Mouse (Mus musculus) testis, adult 2 months (tissue): ENCODE results near the gene Sytl1. TPM values are rescaled to one million over a fixed set of nuclear protein-coding genes. Genes with fewer than 3 reads are reported as not detected.

Experiments
- H3K27ac ChIP-seq: fragments of 200-500 bp; 2 replicates; pipeline ENCODE4 v1.5.1; 2012; ENCODE audit warnings: low read depth, low read length; ENCODE audit not compliant: control insufficient read depth, insufficient read depth
- H3K27me3 ChIP-seq: fragments of 200-500 bp; 2 replicates; pipeline ENCODE4 v1.6.1; 2012; ENCODE audit warnings: mild to moderate bottlenecking, low read length, moderate library complexity; ENCODE audit not compliant: control insufficient read depth, insufficient read depth
- H3K36me3 ChIP-seq: fragments of 200-500 bp; 2 replicates; pipeline ENCODE4 v1.6.1; 2012; ENCODE audit warnings: mild to moderate bottlenecking, low read length; ENCODE audit not compliant: control insufficient read depth, insufficient read depth
- H3K4me1 ChIP-seq: fragments of 200-500 bp; 2 replicates; pipeline ENCODE4 v1.6.1; 2012; ENCODE audit warnings: low read length; ENCODE audit not compliant: control insufficient read depth, insufficient read depth
- H3K4me3 ChIP-seq: fragments of 200-500 bp; 2 replicates; pipeline ENCODE4 v1.5.1; 2012; ENCODE audit warnings: low read depth, mild to moderate bottlenecking, low read length, moderate library complexity, mixed read lengths; ENCODE audit not compliant: control insufficient read depth
- CTCF ChIP-seq: fragments of 200-500 bp; IDR thresholded peaks from 2 replicates; pipeline ENCODE4 v1.5.1; 2012; ENCODE audit warnings: low read depth, mild to moderate bottlenecking, inconsistent platforms, low read length, moderate library complexity; ENCODE audit not compliant: control insufficient read depth, insufficient read depth, insufficient replicate concordance
- POLR2A ChIP-seq: fragments of 200-500 bp; IDR thresholded peaks from 2 replicates; pipeline ENCODE4 v1.6.1; 2012; ENCODE audit warnings: low read depth, mild to moderate bottlenecking, inconsistent platforms, low read length, moderate library complexity; ENCODE audit not compliant: control insufficient read depth
- polyA plus RNA-seq: library from polyadenylated mRNA; depleted of rRNA; stranded (reverse); fragments of >200 nt; gene quantifications from 2 replicates; pipeline ENCODE4 v1.2.3, GENCODE M21; 2012

The Sytl1 gene
- polyA plus RNA-seq, 1 experiment: 0.33 TPM

DNA sequence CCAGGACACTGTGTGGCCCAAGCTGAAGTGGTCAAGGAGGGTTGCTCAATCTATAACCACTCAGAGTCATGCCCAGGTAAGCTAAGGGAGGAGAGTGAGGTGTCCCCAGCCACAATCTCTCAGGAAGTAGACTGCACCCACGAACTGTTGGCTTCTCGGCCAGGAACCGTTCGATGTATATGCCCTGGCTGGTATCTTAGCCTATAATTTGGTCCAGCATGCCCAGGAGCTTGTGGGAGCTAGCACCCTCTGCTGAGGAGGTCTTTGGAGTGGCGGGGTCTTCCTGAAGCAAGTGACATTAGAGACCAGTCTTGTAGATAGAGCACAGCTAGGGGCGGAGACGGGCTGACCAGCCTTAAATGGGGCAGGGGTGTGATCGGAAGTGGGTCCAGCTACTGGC, 41.2 kb downstream of the Sytl1 start:
- peaks cover 14% of the 10 kb centered on the region for H3K4me1 ChIP-seq
- no peak overlapping the region for H3K4me3 ChIP-seq
- H3K36me3 ChIP-seq: no peaks in the 10 kb centered on the region
- TF ChIP-seq CTCF (no peak), POLR2A (no peak)
- H3K27ac ChIP-seq: no peak overlapping the region
- H3K27me3 ChIP-seq: no peaks in the 10 kb centered on the region

DNA sequence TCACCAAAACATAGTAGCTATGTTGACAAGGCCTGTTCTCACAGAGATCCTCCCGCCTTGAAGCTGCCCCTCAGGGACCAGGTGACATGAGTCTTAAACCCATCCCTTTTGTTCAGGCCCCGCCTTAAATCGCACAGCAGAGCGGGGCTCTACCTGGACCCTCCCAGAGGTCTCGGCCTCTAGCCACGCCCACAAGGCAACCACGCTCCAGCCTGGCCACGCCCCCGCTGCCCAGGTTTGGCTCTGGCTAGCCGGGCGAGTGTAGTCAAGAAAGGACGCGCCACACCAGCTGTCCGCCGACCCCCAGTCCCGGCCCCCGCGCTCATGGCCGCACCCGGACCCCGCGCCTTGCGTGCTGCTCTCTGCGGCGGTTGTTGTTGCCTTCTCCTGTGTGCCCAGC, 42.3 kb downstream of the Sytl1 start:
- Histone ChIP-seq H3K27me3 (no peaks in the 10 kb centered on the region), H3K27ac (no peak overlapping the region), H3K36me3 (no peaks in the 10 kb centered on the region), H3K4me1 (peaks cover 9% of the 10 kb centered on the region), H3K4me3 (peak overlapping the region; percentile 1)
- TF ChIP-seq CTCF: no peak
- TF ChIP-seq POLR2A: no peak

DNA sequence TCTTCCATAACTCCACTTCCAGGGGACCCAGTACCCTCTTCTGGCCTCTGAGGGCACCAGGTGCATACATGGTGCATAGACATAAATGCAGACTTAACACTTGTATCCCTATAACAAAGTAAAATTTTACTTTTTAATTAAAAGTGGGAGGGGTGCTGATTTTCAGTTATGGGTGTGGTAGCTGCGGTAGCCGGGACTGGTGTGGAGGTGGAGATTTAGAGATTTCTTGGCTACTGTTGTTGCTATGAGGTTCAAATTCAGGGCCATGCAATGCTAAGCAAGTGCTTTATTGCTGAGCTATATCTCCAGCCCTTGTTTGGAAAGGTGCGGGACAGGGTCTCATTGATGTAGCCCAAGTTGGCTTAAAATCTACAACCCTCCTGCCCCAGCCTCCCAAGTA, 44.2 kb downstream of the Sytl1 start:
- peaks cover 10% of the 10 kb centered on the region for H3K4me1 ChIP-seq
- no peak for TF ChIP-seq CTCF
- TF ChIP-seq POLR2A: no peak
- H3K27ac ChIP-seq: no peak overlapping the region
- no peaks in the 10 kb centered on the region for H3K27me3 ChIP-seq
- no peak overlapping the region for H3K4me3 ChIP-seq
- no peaks in the 10 kb centered on the region for H3K36me3 ChIP-seq

DNA sequence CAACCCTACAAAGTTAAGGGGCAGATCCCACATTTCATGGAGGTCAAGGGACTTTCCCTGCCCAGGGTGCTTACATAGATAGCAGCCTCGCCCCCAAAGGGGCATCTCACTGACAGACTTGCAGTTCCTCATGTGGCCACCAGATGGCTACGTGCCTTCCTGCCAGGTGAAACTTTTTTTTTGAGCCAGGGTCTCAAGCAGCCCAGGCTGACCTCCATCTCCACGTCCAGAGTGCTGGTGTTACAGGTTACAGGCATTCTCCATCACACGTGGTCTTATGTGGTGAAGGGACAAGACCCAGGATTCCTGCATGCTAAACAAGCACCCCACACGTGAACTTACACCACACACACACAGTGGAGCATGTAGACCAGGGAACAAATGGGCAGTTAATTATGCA, 45.3 kb downstream of the Sytl1 start:
- Histone ChIP-seq H3K4me1 (peaks cover 20% of the 10 kb centered on the region), H3K4me3 (no peak overlapping the region), H3K27me3 (no peaks in the 10 kb centered on the region), H3K36me3 (no peaks in the 10 kb centered on the region), H3K27ac (no peak overlapping the region)
- TF ChIP-seq POLR2A: no peak
- TF ChIP-seq CTCF: peak; percentile 98

DNA sequence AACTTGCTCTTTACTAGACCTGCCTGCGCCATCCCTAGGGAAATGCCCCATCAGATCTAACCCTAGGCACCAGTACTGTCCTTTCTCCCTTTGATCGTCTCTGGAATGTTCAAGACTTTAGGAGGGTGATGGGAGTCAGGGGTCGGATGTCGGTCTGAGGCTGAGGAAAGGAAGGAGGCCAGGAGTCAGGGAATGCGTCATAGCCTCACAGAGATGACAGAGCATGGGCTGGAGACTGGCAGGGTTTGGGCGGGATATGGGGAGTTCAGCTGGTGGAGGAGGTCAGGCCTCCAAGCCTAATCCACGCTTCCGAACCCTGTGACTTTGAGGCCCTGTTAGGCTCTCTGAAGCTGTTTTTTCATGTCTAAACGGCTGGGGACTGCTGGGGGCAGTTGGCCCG, 49.3 kb downstream of the Sytl1 start:
- Histone ChIP-seq H3K4me3 (peak overlapping the region; percentile 12; the same call in 1 of the 2 replicates), H3K36me3 (no peaks in the 10 kb centered on the region), H3K27me3 (no peaks in the 10 kb centered on the region), H3K27ac (no peak overlapping the region), H3K4me1 (peaks cover 25% of the 10 kb centered on the region)
- TF ChIP-seq POLR2A (no peak), CTCF (no peak)

DNA sequence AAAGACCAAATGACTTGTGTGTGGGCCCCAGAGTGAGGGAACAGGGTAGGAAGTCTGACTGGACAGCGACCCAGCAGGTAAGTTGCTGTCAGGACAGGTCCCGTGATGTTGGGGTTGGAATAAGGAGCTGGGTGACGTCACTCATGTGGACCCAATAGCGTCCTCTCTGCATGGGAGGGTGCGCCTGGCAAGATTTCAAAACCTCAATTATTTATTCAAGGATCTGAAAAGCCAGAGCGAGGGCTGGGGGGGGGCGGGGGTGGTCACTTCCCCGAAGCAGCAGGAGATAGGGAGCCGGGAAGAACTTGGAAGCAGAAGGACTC, 49.7 kb downstream of the Sytl1 start:
- no peaks in the 10 kb centered on the region for H3K27me3 ChIP-seq

DNA sequence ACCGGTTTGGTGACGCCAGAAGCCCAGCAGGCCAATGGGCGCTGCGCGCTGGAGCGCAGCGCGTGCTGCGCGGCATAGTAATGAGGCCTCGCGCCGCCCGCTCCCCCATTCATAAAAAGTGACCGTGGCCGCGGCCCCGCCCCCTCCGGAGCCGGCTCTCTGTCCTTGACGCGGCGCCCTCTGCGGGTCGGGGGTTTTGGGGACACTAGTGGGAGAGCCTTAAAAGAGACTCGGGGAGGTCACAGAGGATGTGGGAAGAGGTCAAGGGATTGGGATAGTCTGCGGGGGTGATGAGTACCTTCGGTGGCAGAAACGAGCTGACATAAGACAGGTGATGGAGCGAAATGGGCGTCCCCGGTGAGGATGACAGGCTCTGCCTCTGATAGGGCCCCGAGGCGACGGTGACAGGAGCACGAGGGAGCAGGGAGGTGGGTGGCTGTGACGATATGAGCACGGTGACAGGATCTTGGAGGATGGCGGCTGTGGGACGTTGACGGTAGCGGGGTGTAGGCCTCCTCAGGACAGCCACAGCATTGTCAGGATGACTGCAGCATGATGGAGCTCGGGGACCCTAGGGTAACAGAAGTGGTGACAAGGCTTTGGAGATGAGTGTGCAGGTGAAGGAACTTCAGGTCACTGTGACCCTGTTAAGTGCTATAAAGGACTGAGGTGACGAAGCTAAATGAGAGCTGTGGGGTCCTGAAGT, 50.2 kb downstream of the Sytl1 start:
- Histone ChIP-seq H3K4me3 (peak overlapping the region; percentile 87), H3K36me3 (no peaks in the 10 kb centered on the region), H3K4me1 (peaks cover 25% of the 10 kb centered on the region), H3K27me3 (no peaks in the 10 kb centered on the region), H3K27ac (no peak overlapping the region; the same call in 1 of the 2 replicates)
- TF ChIP-seq CTCF: no peak
- no peak for TF ChIP-seq POLR2A

More for the DNA sequence above, 49.7 kb downstream of the Sytl1 start:
- H3K27ac ChIP-seq: no peak overlapping the region
- no peak for TF ChIP-seq CTCF
- TF ChIP-seq POLR2A: no peak
- H3K4me1 ChIP-seq: peaks cover 25% of the 10 kb centered on the region
- peak overlapping the region; percentile 87 for H3K4me3 ChIP-seq
- no peaks in the 10 kb centered on the region for H3K36me3 ChIP-seq
